Mouse (Mus musculus) midbrain, embryonic 16.5 days (tissue): Measurements from ENCODE around the gene Tbc1d8. TPM values are rescaled to one million over a fixed set of nuclear protein-coding genes. Genes with fewer than 3 reads are reported as not detected.

ENCODE experiments used
- ATAC-seq: fragments of 200-750 bp; cut with Nextera tagmentation; 2 replicates; pipeline ENCODE4 v1.8.0; 2017; ENCODE audit warnings: moderate TSS enrichment
- H3K27ac ChIP-seq: fragments of 300-500 bp; sonication (generic); 2 replicates; pipeline ENCODE4 v1.5.1; 2014; ENCODE audit warnings: mild to moderate bottlenecking, low read length, mixed read lengths
- H3K27me3 ChIP-seq: fragments of 300-500 bp; sonication (generic); 2 replicates; pipeline ENCODE4 v1.6.1; 2014; ENCODE audit warnings: low read depth, low read length, mixed read lengths; ENCODE audit not compliant: control insufficient read depth, insufficient read depth
- H3K36me3 ChIP-seq: fragments of 300-500 bp; sonication (generic); 2 replicates; pipeline ENCODE4 v1.6.1; 2014; ENCODE audit warnings: mild to moderate bottlenecking, low read length, moderate library complexity, mixed read lengths; ENCODE audit not compliant: control insufficient read depth, insufficient read depth
- H3K4me1 ChIP-seq: fragments of 300-500 bp; sonication (generic); 2 replicates; pipeline ENCODE4 v1.6.1; 2014; ENCODE audit warnings: mild to moderate bottlenecking, low read length, mixed read lengths; ENCODE audit not compliant: control insufficient read depth, insufficient read depth
- H3K4me2 ChIP-seq: fragments of 300-500 bp; sonication (generic); 2 replicates; pipeline ENCODE4 v1.6.1; 2014; ENCODE audit warnings: mild to moderate bottlenecking, low read length, mixed read lengths
- H3K4me3 ChIP-seq: fragments of 300-500 bp; sonication (generic); 2 replicates; pipeline ENCODE4 v1.5.1; 2014; ENCODE audit warnings: low read depth, mild to moderate bottlenecking, low read length, moderate library complexity, mixed read lengths
- H3K9ac ChIP-seq: fragments of 300-500 bp; sonication (generic); 2 replicates; pipeline ENCODE4 v1.6.1; 2014; ENCODE audit warnings: low read depth, low read length, mixed read lengths
- H3K9me3 ChIP-seq: fragments of 300-500 bp; sonication (generic); replicated peaks from 2 replicates; pipeline ENCODE4 v1.6.1; 2014; ENCODE audit warnings: mild to moderate bottlenecking, low read length, mixed read lengths; ENCODE audit not compliant: control insufficient read depth, poor library complexity, severe bottlenecking
- WGBS: fragments of 180-500 bp; shearing (Covaris S2); extraction: QIAGEN DNeasy Blood & Tissue Kit; methylation state at CpG from one replicate; pipeline ENCODE4 v1.1.7; 2014; 5-methylcytosine and 5-hydroxymethylcytosine counted together
- polyA plus RNA-seq: library from polyadenylated mRNA; unstranded; fragments of >200 nt; fragmentation: Nextera tagmentation; extraction: Ambion mirVana; gene quantifications from 2 replicates; pipeline ENCODE4 v1.2.1, GENCODE M21; 2015

The Tbc1d8 gene
- polyA plus RNA-seq, 1 experiment from 2014 or later = 12.6 TPM

GRCm38 (mm10) chr1:39374231-39374809 is 104.2 kb downstream of the Tbc1d8 start:
- no peak overlapping the region for H3K4me3 ChIP-seq
- H3K9me3 ChIP-seq = no peaks in the 10 kb centered on the region
- H3K27me3 ChIP-seq = no peaks in the 10 kb centered on the region
- H3K36me3 ChIP-seq = peaks cover 15% of the 10 kb centered on the region
- H3K9ac ChIP-seq = no peak overlapping the region
- no peak overlapping the region for H3K4me2 ChIP-seq
- WGBS = 91% methylated on average over 5 of the region's 5 CpGs
- no peak for ATAC-seq
- H3K27ac ChIP-seq = no peak overlapping the region
- H3K4me1 ChIP-seq = peaks cover 4% of the 10 kb centered on the region

DNA sequence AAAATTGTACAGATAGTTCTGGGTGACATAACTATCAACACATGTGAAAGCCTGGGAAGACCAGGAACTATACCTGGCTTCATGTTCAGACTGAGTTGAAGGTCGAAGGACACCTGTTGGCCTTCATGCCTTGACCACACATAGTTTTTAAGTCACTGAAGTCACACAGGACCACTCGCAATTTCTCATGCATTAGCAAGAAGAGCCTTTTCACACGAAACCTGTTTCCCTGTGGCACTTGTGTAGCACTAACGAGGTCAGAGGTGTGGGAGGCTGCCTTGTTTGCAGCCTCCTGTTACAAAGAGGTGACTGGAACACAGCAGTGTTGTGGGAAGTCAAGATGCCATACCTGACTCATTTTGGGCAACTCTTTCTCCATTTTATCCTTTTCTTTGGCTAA is 105.2 kb downstream of the Tbc1d8 start:
- Histone ChIP-seq H3K4me2 (no peak overlapping the region), H3K9ac (no peak overlapping the region), H3K36me3 (peaks cover 15% of the 10 kb centered on the region), H3K27ac (no peak overlapping the region), H3K27me3 (no peaks in the 10 kb centered on the region), H3K4me1 (peaks cover 11% of the 10 kb centered on the region), H3K9me3 (no peaks in the 10 kb centered on the region), H3K4me3 (no peak overlapping the region)
- 70% methylated on average over 4 of the region's 4 CpGs for WGBS
- ATAC-seq = no peak

DNA sequence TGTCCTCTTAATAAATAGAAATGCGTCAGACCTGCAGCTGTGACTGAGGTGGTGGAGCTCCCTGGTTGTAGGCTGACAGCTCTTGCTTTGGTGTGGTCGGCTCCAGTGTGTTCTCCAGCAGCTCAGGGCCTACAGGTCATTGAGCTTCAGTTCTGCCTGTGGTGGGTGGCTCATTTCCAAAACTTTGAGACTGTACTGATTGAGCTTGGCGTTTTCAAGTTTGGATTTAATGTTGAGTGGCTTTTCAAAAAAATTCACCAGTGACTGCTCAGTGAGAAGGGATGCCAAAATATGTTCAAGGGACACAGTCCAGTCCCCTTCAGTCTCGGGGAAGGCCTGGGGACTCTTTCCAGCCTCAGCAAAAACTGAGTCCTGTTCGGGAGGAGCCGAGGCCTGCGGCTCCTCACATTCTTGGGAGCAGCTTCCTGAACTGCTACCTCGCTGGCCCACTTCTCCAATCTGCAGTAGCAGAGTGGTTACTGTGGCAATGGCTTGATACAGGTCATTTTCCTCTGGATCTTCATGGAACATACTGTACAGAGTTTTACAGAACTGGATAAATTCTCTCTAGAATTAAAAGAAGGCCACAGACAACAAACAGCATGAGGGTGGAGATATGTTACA is 106.2 kb downstream of the Tbc1d8 start:
- Histone ChIP-seq H3K27ac (no peak overlapping the region), H3K27me3 (no peaks in the 10 kb centered on the region), H3K4me3 (no peak overlapping the region), H3K4me2 (no peak overlapping the region), H3K36me3 (peaks cover 15% of the 10 kb centered on the region), H3K4me1 (peaks cover 11% of the 10 kb centered on the region), H3K9ac (no peak overlapping the region), H3K9me3 (no peaks in the 10 kb centered on the region)
- 89% methylated on average over 8 of the region's 8 CpGs for WGBS
- no peak for ATAC-seq

GRCm38 (mm10) chr1:39370431-39370830 is 108.1 kb downstream of the Tbc1d8 start:
- Histone ChIP-seq H3K4me2 (no peak overlapping the region), H3K27ac (no peak overlapping the region), H3K4me3 (no peak overlapping the region), H3K9me3 (no peaks in the 10 kb centered on the region), H3K9ac (no peak overlapping the region), H3K27me3 (no peaks in the 10 kb centered on the region), H3K4me1 (peaks cover 17% of the 10 kb centered on the region), H3K36me3 (peaks cover 15% of the 10 kb centered on the region)
- ATAC-seq = no peak
- WGBS = 88% methylated on average over 6 of the region's 6 CpGs

DNA sequence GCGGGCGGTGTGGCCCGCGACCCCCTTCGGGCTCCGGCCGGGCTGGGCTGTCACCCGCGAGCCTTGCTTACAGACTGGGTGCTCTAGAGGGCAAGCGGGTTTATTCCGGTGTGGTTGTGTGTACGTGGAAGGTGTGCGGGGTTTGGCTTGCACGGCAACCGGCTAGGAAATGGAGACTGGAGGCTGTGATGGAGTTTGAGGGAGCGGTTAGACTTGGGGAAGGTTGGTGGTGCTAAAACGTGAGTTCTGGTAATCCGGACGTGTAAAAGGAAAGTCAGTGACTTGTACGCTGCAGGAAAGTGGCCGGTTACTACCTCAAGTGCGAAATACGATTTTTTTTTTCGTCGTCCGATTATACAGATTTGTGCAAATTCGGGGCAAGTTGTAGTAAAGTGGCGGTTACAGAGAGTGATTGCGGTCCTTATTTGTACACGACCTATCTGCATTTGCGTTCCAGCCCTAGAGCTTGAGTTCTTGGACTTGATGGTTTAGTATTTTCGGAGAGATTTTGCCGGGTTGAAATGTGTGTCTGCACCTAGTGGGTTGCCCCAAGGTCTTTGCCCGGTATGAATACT is 110.2 kb downstream of the Tbc1d8 start:
- peak; percentile 60 for ATAC-seq
- H3K9me3 ChIP-seq = no peaks in the 10 kb centered on the region
- peak overlapping the region; percentile 97 for H3K9ac ChIP-seq
- H3K27ac ChIP-seq = peak overlapping the region; percentile 91
- H3K36me3 ChIP-seq = peaks cover 11% of the 10 kb centered on the region
- under 1% methylated on average over 34 of the region's 34 CpGs for WGBS
- H3K4me1 ChIP-seq = peaks cover 17% of the 10 kb centered on the region
- peak overlapping the region; percentile 91 for H3K4me2 ChIP-seq
- H3K4me3 ChIP-seq = peak overlapping the region; percentile 91
- no peaks in the 10 kb centered on the region for H3K27me3 ChIP-seq

DNA sequence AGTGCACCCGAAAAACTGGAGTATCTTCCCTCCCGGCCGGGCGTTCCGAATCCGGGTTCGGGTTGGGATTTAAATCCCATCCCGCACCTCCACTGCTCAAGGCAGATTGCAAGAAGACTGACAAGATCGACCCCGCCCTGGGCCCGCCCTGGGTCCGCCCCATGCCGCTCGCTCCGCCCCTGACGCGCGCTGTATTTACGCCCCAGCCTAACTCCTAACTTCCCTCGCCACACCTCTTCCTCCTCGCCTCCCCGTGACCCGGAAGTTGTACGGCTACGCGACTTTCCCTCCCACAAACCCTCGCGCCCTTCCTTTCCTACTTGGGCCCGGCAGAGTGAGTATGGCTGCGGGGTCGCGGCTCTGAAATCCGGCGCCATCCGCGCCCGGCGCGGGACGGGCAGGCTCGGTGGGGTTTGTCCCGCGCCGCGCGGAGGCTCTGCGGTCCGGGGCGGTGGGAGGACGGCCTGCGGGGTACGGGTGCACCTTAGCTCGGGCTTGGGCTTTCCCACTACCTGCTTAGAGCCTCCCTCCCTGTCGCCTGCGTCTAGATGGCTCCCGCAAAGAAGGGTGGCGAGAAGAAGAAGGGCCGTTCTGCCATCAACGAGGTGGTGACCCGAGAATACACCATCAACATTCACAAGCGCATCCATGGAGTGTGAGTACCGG is 110.8 kb downstream of the Tbc1d8 start, which contains the start of gene Rpl31:
Rpl31 (plus strand) TSS at position 242 of the 666 bp plus-strand sequence.
- H3K9me3 ChIP-seq = no peaks in the 10 kb centered on the region
- ATAC-seq = peak; percentile 99
- H3K4me3 ChIP-seq = peak within 1 kb of the TSS; percentile 91
- H3K36me3 ChIP-seq = peaks cover 9% of the 10 kb centered on the region
- peak within 1 kb of the TSS; percentile 91 for H3K27ac ChIP-seq
- peak within 1 kb of the TSS; percentile 91 for H3K4me2 ChIP-seq
- under 1% methylated on average over 62 of the region's 62 CpGs for WGBS
- H3K4me1 ChIP-seq = peaks cover 17% of the 10 kb centered on the region
- H3K9ac ChIP-seq = peak within 1 kb of the TSS; percentile 97
- H3K27me3 ChIP-seq = no peaks in the 10 kb centered on the region

DNA sequence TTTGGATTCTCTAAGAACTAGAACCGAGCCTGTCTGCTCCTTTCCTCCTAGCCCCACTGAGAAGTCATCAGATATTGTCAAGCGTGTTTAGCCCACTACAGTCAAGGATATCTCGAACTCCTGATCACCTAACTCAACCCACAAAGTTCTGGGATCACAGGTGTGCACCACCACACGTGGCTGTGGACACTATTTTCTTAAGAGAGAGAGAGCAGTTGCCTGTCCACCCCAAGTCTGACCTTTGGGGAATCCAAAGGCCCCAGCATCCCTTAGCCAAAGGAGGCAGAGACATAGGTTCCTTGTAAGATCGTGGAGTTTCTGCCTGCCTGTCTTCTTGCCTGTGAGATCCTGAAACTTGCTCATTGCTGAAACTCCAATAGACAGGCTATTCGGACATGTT is 111.5 kb downstream of the Tbc1d8 start:
- Histone ChIP-seq H3K4me2 (peak overlapping the region; percentile 68), H3K9ac (peak overlapping the region; percentile 49), H3K4me3 (peak overlapping the region; percentile 91), H3K9me3 (no peaks in the 10 kb centered on the region), H3K27ac (peak overlapping the region; percentile 91), H3K27me3 (no peaks in the 10 kb centered on the region), H3K36me3 (peaks cover 6% of the 10 kb centered on the region), H3K4me1 (peaks cover 17% of the 10 kb centered on the region)
- ATAC-seq = peak; percentile 38
- WGBS = 22% methylated on average over 6 of the region's 6 CpGs

- no peak overlapping the region for H3K4me2 ChIP-seq
- no peak overlapping the region for H3K27ac ChIP-seq
- no peaks in the 10 kb centered on the region for H3K9me3 ChIP-seq
- ATAC-seq = no peak
- whole genome bisulfite sequencing = 95% methylated on average over 1 of the region's 1 CpGs
- H3K4me1 ChIP-seq = peaks cover 22% of the 10 kb centered on the region
- H3K9ac ChIP-seq = no peak overlapping the region
- no peaks in the 10 kb centered on the region for H3K36me3 ChIP-seq
- no peaks in the 10 kb centered on the region for H3K27me3 ChIP-seq
- no peak overlapping the region for H3K4me3 ChIP-seq
Measured at GRCm38 (mm10) chr1:39365562-39365961, 113.0 kb downstream of the Tbc1d8 start.

DNA sequence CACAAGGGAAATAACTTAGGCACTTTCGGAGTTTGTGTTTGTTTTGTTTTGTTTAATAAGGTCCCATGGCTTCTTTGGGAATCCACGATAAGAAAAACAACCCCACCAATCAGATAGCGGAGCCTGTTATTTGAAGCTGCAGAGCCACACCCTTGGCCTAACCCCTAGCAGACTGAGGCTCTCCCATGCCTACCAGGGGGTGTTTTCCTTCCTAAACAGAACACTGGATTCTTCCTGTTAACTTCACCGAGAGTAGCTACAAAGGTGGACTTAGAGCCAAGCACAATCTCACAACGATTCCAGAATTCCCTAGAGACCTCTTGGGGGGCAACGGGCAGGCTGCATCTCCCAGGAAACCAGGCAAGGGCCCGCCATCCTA is 116.1 kb downstream of the Tbc1d8 start:
- H3K9me3 ChIP-seq = no peaks in the 10 kb centered on the region
- H3K4me1 ChIP-seq = peaks cover 10% of the 10 kb centered on the region
- H3K27me3 ChIP-seq = no peaks in the 10 kb centered on the region
- H3K27ac ChIP-seq = no peak overlapping the region
- no peak overlapping the region for H3K4me3 ChIP-seq
- no peak overlapping the region for H3K9ac ChIP-seq
- ATAC-seq = no peak
- H3K36me3 ChIP-seq = no peaks in the 10 kb centered on the region
- H3K4me2 ChIP-seq = no peak overlapping the region
- 61% methylated on average over 7 of the region's 7 CpGs for WGBS
